Mouse (Mus musculus): ENCODE data around the gene Prrx2.

- no peak for TF ChIP-seq CTCF (IDR thresholded peaks at IDR 0.05; ENCODE audit: borderline replicate concordance, control insufficient read depth, extremely low read depth, insufficient read depth, low read length, poor library complexity)
- TF ChIP-seq POLR2A (IDR thresholded peaks at IDR 0.05; ENCODE audit: control insufficient read depth, extremely low read depth, insufficient read depth, low read length, poor library complexity) = no peak
Measured at GRCm38 (mm10) chr2:30893946-30894345, 59.2 kb downstream of the Prrx2 start.

All from thymus, adult 2 months (tissue).